Mouse (Mus musculus) heart, embryonic 14.5 days (tissue): ENCODE data around the gene Mt2. TPM values are rescaled to one million over a fixed set of nuclear protein-coding genes. Genes with fewer than 3 reads are reported as not detected.

ENCODE experiments used
- ATAC-seq: fragments of 200-750 bp; cut with Nextera tagmentation; 2 replicates; pipeline ENCODE4 v1.8.0; 2017; ENCODE audit warnings: low read depth, moderate TSS enrichment; ENCODE audit not compliant: insufficient number of reproducible peaks, insufficient read depth, low FRiP score
- H3K27ac ChIP-seq, 2 experiments: fragments of 200-500 bp in 1 of 2; fragments of 300-500 bp in 1 of 2; sonication (generic) in 1 of 2; replicated peaks in 1 of 2; 2 replicates each; pipeline ENCODE4 v1.5.1; 2012 to 2014; ENCODE audit warnings: low read depth in 2 of 2, low read length in 2 of 2, control low read depth in 1 of 2, mild to moderate bottlenecking in 1 of 2, mixed read lengths in 1 of 2; ENCODE audit not compliant: control insufficient read depth in 1 of 2, insufficient read depth in 1 of 2
- H3K27me3 ChIP-seq: fragments of 300-500 bp; sonication (generic); 2 replicates; pipeline ENCODE4 v1.6.1; 2014; ENCODE audit warnings: mild to moderate bottlenecking, low read length, control low read depth; ENCODE audit not compliant: control insufficient read depth, insufficient read depth
- H3K36me3 ChIP-seq: fragments of 300-500 bp; sonication (generic); 2 replicates; pipeline ENCODE4 v1.6.1; 2014; ENCODE audit warnings: mild to moderate bottlenecking, control low read depth, low read length, mixed read lengths; ENCODE audit not compliant: control insufficient read depth, insufficient read depth
- H3K4me1 ChIP-seq, 2 experiments: fragments of 200-500 bp in 1 of 2; fragments of 300-500 bp in 1 of 2; sonication (generic) in 1 of 2; 2 replicates each; pipeline ENCODE4 v1.6.1; 2012 to 2014; ENCODE audit warnings: low read length in 2 of 2, control low read depth in 1 of 2, mixed read lengths in 1 of 2; ENCODE audit not compliant: control insufficient read depth in 2 of 2, insufficient read depth in 2 of 2
- H3K4me2 ChIP-seq: fragments of 300-500 bp; sonication (generic); 2 replicates; pipeline ENCODE4 v1.6.1; 2014; ENCODE audit warnings: mild to moderate bottlenecking, low read length
- H3K4me3 ChIP-seq, 2 experiments: fragments of 200-500 bp in 1 of 2; fragments of 300-500 bp in 1 of 2; sonication (generic) in 1 of 2; 2 replicates each; pipeline ENCODE4 v1.5.1; 2012 to 2014; ENCODE audit warnings: low read length in 2 of 2, mild to moderate bottlenecking in 2 of 2, control low read depth in 1 of 2, low read depth in 1 of 2, moderate library complexity in 1 of 2; ENCODE audit not compliant: control insufficient read depth in 1 of 2, insufficient read depth in 1 of 2
- H3K9ac ChIP-seq: fragments of 300-500 bp; sonication (generic); 2 replicates; pipeline ENCODE4 v1.6.1; 2014; ENCODE audit warnings: mild to moderate bottlenecking, low read length
- H3K9me3 ChIP-seq: fragments of 300-500 bp; sonication (generic); 2 replicates; pipeline ENCODE4 v1.6.1; 2016; ENCODE audit warnings: low read length, control low read depth; ENCODE audit not compliant: control insufficient read depth
- WGBS: fragments of 180-500 bp; shearing (Covaris S2); extraction: QIAGEN DNeasy Blood & Tissue Kit; methylation state at CpG from one replicate; pipeline ENCODE4 v1.1.7; 2014; 5-methylcytosine and 5-hydroxymethylcytosine counted together
- polyA plus RNA-seq: library from polyadenylated mRNA; unstranded; fragments of >200 nt; fragmentation: Nextera tagmentation; extraction: Ambion mirVana; gene quantifications from 2 replicates; pipeline ENCODE4 v1.2.1, GENCODE M21; 2014

Mt2 gene
- polyA plus RNA-seq, 1 experiment from 2014 or later: 37.5 TPM

DNA sequence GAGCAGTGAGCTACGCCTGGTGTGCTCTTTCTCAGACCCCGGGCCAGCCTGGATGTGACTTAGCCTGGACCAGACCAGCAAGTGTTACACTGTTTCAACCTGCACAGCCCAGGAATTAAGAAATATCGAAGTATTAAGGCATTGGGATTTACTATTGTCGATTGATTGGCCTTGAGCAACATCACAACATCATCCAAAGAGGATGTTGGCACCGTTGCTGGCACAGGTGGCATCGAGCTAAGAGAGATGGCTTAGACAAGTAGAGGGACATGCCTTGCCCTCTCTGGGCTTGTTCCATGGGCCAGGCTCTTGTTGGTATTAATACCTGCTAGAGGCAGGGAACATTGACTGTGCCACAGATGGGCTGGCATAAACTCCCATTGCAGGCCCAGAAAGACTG, 36.9 kb upstream of the Mt2 start:
- 0 out of 2 replicates have a peak, but pooled peaks cover 4% of the 10 kb centered on the region for H3K9me3 ChIP-seq
- no peak overlapping the region for H3K4me2 ChIP-seq

GRCm38 (mm10) chr8:94136192-94136591, 36.3 kb upstream of the Mt2 start:
- no peak overlapping the region for H3K27ac ChIP-seq
- no peaks in the 10 kb centered on the region for H3K4me1 ChIP-seq
- 78% methylated on average over 7 of the region's 7 CpGs for WGBS
- H3K4me3 ChIP-seq: no peak overlapping the region
- no peaks in the 10 kb centered on the region for H3K36me3 ChIP-seq
- no peak for ATAC-seq
- H3K27me3 ChIP-seq: peaks cover 2% of the 10 kb centered on the region; the same call in 1 of the 2 replicates
- H3K9ac ChIP-seq: no peak overlapping the region
- H3K9me3 ChIP-seq: 0 out of 2 replicates have a peak, but pooled peaks cover 4% of the 10 kb centered on the region
- no peak overlapping the region for H3K4me2 ChIP-seq

More for the DNA sequence above, 36.9 kb upstream of the Mt2 start:
- H3K36me3 ChIP-seq: no peaks in the 10 kb centered on the region
- H3K4me3 ChIP-seq: no peak overlapping the region
- H3K27me3 ChIP-seq: peaks cover 2% of the 10 kb centered on the region; the same call in 1 of the 2 replicates
- ATAC-seq: no peak
- H3K27ac ChIP-seq: no peak overlapping the region
- H3K9ac ChIP-seq: no peak overlapping the region
- WGBS: 88% methylated on average over 6 of the region's 6 CpGs
- no peaks in the 10 kb centered on the region for H3K4me1 ChIP-seq

GRCm38 (mm10) chr8:94136933-94137332, 35.5 kb upstream of the Mt2 start, which contains the start of gene Mt4:
Mt4 (plus strand) TSS chr8:94137197.
- no peak within 1 kb of the TSS for H3K4me3 ChIP-seq
- H3K4me2 ChIP-seq: no peak within 1 kb of the TSS
- H3K9me3 ChIP-seq: 0 out of 2 replicates have a peak, but pooled peaks cover 4% of the 10 kb centered on the region
- no peaks in the 10 kb centered on the region for H3K4me1 ChIP-seq
- ATAC-seq: no peak
- WGBS: 47% methylated on average over 6 of the region's 6 CpGs
- H3K36me3 ChIP-seq: no peaks in the 10 kb centered on the region
- H3K27ac ChIP-seq: no peak within 1 kb of the TSS
- peaks cover 2% of the 10 kb centered on the region; the same call in 1 of the 2 replicates for H3K27me3 ChIP-seq
- no peak within 1 kb of the TSS for H3K9ac ChIP-seq

- H3K4me1 ChIP-seq: no peaks in the 10 kb centered on the region
- no peak overlapping the region for H3K27ac ChIP-seq
- 73% methylated on average over 4 of the region's 4 CpGs for WGBS
- no peak overlapping the region for H3K4me2 ChIP-seq
- H3K36me3 ChIP-seq: no peaks in the 10 kb centered on the region
- H3K9me3 ChIP-seq: no peaks in the 10 kb centered on the region
- H3K4me3 ChIP-seq: no peak overlapping the region
- no peak overlapping the region for H3K9ac ChIP-seq
- ATAC-seq: no peak
- H3K27me3 ChIP-seq: peaks cover 2% of the 10 kb centered on the region; the same call in 1 of the 2 replicates
Observed at GRCm38 (mm10) chr8:94140266-94140795, 32.1 kb upstream of the Mt2 start.

GRCm38 (mm10) chr8:94148236-94148635, 24.2 kb upstream of the Mt2 start:
- no peaks in the 10 kb centered on the region for H3K36me3 ChIP-seq
- WGBS: 48% methylated on average over 5 of the region's 5 CpGs
- H3K4me2 ChIP-seq: no peak overlapping the region
- H3K27ac ChIP-seq: no peak overlapping the region
- no peak overlapping the region for H3K4me3 ChIP-seq
- H3K9me3 ChIP-seq: no peaks in the 10 kb centered on the region
- H3K4me1 ChIP-seq: peaks cover 0 to 9% of the 10 kb centered on the region in 2 experiments; a peak in 2 of 4 replicates
- H3K27me3 ChIP-seq: peaks cover 6% of the 10 kb centered on the region; the same call in 1 of the 2 replicates
- H3K9ac ChIP-seq: no peak overlapping the region
- ATAC-seq: no peak

GRCm38 (mm10) chr8:94150925-94151324, 21.5 kb upstream of the Mt2 start:
- H3K9ac ChIP-seq: no peak overlapping the region
- H3K27ac ChIP-seq: no peak overlapping the region
- no peak for ATAC-seq
- H3K4me2 ChIP-seq: no peak overlapping the region
- peaks cover 11 to 26% of the 10 kb centered on the region in 2 experiments for H3K4me1 ChIP-seq
- no peaks in the 10 kb centered on the region for H3K9me3 ChIP-seq
- H3K4me3 ChIP-seq: no peak overlapping the region
- WGBS: 80% methylated on average over 5 of the region's 5 CpGs
- no peaks in the 10 kb centered on the region for H3K36me3 ChIP-seq
- peaks cover 6% of the 10 kb centered on the region; the same call in 1 of the 2 replicates for H3K27me3 ChIP-seq

DNA sequence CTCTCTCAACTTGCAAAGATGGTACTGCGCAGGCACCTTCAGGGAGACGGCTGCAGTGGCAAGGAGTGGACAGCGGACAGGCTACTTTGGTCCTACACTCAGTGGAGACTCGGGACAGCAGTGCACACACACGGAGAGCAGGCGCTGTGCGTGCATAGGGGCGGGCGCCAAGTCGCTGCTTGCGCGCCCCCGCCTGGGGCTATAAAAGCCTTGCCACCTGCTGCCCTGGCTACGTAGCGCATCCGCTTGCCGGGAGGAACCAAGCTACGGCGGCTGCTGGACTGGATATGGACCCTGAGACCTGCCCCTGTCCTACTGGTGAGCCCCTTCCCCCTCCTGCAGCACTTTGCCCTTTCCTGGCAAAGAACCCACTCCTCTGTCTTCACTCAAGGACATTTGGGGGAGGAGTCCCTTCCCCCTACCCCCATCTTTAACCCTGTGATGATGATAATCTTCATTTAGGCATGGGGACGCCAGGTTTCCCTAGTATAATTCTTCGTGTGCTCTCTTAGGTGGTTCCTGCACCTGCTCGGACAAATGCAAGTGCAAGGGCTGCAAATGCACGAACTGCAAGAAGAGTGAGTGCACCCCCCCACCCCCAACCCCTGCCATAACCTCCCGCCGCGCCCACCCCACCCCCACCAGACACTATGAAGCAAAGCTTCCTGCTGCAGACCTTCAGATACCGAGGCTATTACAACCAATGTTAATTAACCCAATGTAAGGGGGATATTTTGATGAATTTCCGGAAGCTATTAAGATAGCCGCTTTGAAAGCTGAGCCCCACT, 19.8 kb upstream of the Mt2 start, which contains the start of gene Mt3:
Mt3 (plus strand) TSS at position 95 of the 788 bp plus-strand sequence.
- H3K9ac ChIP-seq: peak within 1 kb of the TSS; percentile 52
- no peaks in the 10 kb centered on the region for H3K36me3 ChIP-seq
- peak within 1 kb of the TSS; percentile 43 to 57 for H3K4me3 ChIP-seq
- WGBS: 3% methylated on average over 29 of the region's 29 CpGs
- no peaks in the 10 kb centered on the region for H3K9me3 ChIP-seq
- peak; percentile 63; the same call in 1 of the 2 replicates for ATAC-seq
- no peak within 1 kb of the TSS for H3K27ac ChIP-seq
- peaks cover 12 to 28% of the 10 kb centered on the region in 2 experiments for H3K4me1 ChIP-seq
- H3K4me2 ChIP-seq: peak within 1 kb of the TSS; percentile 73
- H3K27me3 ChIP-seq: peaks cover 6% of the 10 kb centered on the region; the same call in 1 of the 2 replicates
